Mouse (Mus musculus) lung, postnatal 10 days (tissue): ENCODE results near the gene Naa11.

Source experiments
- DNase-seq: peaks from one replicate; pipeline ENCODE4 v3.0.0; 2021

Gene Naa11

GRCm38 (mm10) chr5:97344144-97344543, 48.0 kb downstream of the Naa11 start:
- DNase-seq: no peak

GRCm38 (mm10) chr5:97334794-97335193, 57.4 kb downstream of the Naa11 start:
- DNase-seq: no peak
